Mouse (Mus musculus) layer of hippocampus, postnatal 25 days (tissue): ENCODE measurements around the gene Syt12. TPM values are rescaled to one million over a fixed set of nuclear protein-coding genes. Genes with fewer than 3 reads are reported as not detected.

Source experiments
- DNase-seq, 2 experiments: peaks; one replicate each; pipeline ENCODE4 v3.0.0; 2022; ENCODE audit warnings: mixed read lengths in 2 of 2, low spot score in 1 of 2; ENCODE audit errors: extremely low spot score in 1 of 2
- total RNA-seq, 2 experiments: library from RNA; stranded (reverse); gene quantifications; 2 replicates each; pipeline ENCODE4 v1.2.3; 2021

The Syt12 gene
- total RNA-seq, 2 experiments from 2014 or later, result 29.5 to 31.8 TPM

DNA sequence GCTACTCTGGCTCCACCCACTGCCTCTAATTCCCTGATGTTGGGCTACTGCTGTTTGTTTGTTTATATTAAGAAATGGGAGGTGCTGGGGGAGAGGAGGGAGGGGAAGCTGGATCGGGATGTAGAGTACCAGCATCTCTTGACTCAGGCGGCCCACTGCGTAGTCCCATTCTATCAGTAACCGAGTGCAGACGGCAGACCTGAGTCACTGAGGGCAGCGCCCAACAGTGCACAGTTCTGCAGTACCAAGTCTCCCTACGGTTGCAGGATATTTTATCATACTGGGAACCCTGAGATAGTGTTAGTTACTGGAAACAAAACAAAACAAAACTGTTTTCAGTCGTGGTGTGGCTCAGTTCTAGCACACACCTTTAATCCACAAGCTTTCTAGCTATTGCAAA is 26.1 kb downstream of the Syt12 start:
- no peak for DNase-seq

DNA sequence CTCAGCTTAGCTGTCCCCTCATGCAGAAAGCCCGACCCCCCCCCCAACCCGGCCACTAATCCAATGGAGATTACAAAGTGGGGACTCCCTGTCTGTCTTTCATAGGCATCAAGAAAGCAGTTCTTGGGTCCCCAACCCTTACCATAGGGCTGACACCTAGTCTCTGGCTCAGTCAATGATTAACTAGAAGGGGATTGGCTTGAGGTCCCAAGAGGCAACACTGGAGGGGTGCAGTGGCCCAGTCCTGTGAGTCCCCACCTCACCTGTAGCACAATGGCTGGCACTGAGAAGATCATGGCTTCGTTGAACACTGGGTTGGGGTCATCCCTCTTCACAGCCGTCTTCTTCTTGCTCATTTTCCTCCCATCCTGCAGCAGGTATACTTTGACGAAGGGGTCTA is 26.6 kb downstream of the Syt12 start:
- no peak for DNase-seq

DNA sequence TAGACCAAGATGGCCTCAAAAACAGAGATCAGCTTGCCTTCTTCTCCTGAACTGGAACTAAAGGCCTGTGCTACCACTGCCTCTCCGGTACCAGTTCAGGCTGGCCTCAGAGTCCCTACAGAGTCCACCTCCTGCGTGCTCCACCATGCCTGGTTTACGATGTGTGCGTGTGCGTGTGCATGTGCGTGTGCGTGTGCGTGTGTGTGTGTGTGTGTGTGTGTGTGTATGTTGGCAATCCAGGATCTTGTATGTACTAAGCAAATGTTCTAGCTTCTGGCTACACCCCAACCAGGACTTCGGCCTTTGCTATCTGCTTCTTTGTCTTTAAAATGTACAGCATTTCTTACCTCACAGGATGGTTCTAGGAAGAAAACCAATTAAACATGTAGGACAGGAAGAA is 28.0 kb downstream of the Syt12 start:
- no peak for DNase-seq

DNA sequence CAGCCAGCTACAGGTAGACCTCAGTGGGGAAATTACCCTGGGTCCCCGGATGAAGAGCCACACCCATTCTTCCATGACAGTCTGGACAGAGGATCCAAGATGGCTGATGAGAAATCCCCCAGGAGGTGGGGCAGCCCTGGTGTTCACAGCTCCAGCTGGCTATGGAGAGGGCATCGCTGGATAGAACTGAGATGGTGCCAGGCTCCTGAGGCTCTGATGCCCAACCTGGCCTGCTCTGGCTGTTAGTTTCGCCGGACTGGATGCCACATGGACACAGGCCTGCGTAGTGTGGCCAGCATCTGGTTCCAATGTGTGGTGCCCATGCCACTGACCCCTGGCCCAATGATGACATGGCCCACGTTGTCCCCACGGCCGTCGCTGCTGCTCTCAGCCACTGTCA is 29.8 kb downstream of the Syt12 start:
- no peak for DNase-seq

DNA sequence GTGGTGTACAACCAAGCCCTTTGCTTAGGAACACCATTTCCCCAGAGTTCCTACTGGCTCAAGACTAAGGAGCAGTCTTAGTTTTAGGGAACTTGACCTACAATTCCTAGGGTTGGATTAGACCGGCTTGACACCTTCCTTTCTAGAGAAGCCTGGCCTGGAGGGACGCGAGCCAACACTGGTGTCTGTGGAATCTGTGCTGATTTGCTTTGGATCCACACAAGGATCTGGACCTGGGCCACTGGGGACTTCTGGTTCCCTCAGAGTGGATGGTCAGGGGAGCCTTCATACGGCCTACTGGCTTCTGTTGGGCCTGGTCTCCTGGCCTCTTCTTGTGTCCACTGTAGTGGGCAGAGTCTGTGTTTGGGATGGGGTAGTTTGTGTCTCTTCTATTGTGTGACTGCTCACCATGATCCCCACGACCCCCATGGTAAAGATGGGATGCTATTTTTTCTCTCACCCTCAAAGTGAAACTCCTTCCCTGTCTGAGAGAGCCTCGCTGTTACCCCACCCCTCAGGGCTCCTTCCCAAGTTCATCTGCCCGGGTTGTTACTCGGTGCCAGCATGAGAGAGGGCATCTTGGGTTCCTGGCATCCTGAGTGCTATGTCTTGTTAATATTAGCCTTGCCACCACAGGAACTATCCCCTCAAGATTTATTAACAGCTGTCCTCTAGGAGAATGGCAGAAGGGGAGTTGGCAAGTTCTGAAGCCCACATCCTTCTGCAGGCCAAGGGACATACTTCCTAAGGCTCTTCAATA is 30.4 kb downstream of the Syt12 start:
- no peak for DNase-seq

DNA sequence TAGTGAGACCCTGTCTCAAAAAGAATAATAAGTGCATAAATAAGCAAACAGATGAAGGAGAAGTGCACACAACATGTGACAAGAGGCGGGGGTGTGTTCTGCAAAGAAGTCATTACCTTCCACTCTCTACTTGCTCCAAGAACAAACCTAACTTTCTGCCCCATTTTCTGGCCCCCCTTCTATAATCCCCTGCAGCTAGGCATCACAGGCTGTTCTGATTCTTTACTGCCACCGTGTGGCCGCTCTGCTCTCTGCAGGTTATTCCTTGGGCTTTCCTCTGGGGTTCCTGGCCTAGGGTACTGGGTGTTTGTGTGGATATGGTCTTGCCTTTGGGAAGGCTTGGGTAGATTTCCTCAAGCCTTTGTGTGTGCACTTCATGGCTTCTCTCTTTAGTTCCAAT is 34.8 kb downstream of the Syt12 start:
- DNase-seq, result peak; percentile 72 to 86

DNA sequence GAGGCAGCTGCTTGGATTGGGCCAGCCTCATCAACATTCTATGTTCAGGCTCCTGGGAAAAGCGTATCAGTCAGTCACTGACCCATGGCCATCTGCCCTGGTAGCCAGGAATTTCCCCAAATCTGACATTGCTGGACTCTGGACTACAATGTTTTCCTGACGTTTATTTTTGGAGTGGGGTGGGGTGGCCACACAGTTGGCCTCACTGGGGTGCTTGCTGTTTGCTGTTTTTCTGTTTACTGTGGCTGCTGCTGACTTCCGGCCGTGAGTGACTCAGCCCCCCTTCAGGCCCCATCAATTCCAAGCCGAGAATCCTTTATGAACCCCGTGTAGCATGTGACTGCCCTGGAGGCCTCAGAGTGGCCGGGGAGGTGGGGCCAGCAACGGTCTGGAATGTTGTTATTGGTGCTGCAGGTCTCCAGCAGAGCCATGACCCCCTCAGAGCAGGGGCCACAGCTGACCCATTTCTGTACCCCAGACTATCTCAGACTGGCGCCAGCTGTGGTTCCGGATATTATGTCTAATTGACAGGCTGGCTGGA is 35.6 kb downstream of the Syt12 start:
- DNase-seq, result no peak

DNA sequence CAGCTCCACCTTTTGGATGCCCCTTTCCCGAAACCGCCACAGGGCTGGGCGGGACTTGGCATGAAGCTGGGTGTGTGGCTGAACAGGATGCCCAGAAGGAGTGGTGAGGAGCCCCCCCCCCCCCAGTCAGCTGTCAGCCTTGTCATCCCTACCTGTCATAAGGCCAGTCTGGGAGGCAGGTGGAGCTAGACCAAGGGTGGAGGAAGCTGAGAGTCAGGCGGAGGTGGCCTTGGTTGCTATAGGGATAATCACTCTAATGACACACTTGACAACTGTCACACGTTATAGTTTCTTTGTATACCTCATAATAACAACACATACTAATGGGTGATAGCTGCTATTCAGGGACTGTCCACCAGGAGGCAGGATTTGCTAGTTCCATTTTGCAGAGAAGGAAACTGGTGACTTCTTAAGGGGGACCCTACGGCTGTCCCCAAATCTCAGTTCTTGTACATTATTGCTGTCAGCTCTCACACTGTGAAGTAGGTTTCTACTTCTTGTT is 36.1 kb downstream of the Syt12 start:
- DNase-seq, result peak in 1 of 2 experiments; percentile 66

DNA sequence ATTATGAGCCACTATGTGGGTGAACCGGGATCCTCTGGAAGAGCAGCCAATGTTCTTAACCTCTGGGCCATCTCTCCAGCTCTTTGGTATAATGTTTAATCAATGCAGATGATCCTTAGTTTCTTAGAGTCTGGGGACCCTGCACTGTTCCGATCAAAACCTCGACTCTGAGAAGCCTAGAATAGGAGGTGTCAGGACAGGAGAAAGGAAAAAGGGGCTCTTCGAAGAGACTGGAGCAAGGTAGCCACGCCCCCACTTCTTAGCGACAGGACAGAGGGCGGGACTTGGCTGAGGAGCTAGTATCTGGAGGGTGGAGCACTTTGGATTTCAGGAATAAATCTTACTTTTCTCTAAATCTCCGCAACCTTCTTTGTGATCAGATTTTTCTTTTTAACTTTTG is 37.0 kb downstream of the Syt12 start:
- no peak for DNase-seq

DNA sequence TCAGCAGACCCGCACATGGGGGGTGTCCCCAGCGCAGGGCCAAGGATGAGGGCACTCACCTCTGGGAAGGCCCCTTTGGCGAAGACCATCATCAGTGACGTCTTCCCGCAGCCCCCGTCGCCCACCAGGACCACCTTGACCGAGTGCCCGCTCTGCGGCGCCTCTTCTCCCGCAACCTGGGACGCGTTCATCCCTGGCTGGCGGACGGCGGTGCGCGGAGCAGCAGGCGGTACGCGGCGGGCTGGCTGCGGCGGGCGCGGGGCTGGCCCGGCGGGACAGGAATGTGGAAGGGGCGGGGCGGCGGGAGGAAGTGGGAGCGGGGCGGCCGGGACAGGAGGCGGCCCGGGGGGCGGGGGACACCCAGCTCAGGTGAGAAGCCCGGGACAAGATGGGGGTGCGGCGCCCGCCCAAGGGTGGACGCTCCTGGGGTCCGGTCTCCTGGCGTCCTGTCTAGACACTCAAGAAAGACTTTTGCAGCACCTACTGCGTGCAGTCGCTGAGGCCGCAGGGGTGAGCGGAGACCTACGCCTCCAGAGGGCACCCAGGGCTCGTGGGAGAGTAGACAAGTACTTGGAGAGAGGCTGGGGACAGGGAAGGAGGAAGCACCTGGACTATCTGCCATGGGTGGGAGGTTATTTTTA is 38.0 kb downstream of the Syt12 start, which contains the start of gene Rhod:
Gene Rhod, minus strand, starts transcription at position 272 of the 641 bp plus-strand sequence.
- no peak for DNase-seq

DNA sequence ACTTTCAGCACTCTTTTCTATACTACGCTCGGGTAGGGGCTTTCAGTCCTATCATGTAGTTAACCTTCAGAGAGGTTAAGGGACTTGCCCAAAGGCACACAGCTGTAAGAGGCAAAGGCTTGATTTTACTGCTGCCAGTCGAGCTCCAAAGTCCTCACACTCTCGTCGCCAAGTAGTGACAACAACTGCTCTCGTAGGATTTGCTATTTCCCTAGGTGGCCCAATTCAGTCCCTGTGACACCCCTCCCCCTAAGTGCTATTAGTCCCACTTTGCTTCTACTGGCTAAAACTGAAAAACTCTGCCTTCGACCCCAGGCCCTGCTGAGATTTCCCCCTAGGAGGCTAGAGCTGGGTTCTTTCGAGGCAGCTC is 38.5 kb downstream of the Syt12 start:
- no peak for DNase-seq

DNA sequence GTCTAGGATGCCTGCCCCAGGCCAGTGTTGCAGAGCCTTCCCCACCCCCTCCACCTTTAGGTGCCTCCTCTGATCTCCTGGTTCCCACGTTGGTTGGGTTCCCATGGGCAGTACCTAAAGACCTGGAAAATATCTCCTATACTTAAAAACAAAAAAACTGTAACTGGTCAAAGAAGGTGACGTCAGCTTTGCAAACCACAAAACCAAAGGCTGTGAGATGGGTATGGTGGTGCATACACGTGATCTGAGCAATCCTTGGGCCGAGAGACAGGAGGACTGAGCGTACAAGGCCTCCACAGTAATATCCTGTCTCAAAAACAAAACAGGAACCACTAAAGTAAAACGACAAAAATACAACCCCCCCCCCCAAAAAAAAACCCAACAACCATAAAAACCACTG is 39.4 kb downstream of the Syt12 start:
- DNase-seq, result no peak

DNA sequence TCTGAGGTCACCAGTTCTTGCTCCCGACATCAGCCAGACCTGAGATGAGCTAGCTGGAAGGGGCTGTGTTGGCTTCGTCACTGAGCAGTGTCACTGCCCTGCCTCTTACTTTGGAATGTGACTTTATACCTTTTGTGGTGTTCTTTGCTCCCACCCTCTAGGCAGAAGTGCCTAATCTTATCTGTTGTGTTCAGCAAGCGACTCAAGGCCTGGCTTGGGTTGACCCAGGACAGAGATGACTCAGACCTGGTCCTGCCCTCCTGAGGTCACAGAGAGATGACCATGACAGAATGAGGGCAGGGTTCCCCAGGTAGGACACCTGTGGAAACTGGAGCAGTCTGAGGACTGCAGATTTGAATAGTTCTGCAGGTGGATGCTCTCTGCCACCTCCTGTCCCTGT is 41.0 kb downstream of the Syt12 start:
- no peak for DNase-seq

DNA sequence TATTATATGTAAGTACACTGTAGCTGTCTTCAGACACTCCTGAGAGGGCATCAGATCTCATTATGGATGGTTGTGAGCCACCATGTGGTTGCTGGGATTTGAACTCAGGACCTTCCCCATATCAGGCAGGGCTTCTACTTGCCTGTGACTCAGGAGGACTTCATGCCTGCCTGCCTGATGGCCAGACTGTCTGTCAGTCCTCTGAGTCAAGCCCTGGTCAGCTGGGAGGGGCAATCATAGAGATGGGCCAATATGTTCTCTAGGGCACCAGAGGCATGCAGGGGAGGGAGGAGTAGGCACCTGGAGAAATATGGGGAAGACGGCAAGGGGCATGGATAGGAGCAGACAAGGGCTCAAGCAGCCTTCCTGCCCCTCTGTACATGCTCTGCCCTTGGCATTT is 42.2 kb downstream of the Syt12 start:
- DNase-seq, result no peak

DNA sequence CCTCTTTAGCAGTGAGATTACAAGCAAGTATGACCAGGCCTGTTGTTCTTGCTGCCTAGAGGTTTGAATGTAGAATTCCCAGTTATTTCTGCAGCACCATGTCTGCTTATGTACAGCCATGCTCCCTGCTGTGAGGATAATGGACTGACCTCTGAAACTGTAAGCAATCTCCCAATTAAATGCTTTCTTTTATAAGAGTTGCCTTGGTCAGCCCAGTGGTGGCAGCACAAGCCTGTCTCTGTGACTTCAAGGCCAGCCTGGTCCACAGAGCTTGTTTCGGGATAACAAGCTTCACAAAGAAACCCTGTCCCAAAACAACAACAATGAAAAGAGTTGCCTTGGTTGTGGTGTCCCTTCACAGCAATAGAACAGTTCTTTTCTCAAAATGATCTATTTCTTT is 43.5 kb downstream of the Syt12 start:
- no peak for DNase-seq

DNA sequence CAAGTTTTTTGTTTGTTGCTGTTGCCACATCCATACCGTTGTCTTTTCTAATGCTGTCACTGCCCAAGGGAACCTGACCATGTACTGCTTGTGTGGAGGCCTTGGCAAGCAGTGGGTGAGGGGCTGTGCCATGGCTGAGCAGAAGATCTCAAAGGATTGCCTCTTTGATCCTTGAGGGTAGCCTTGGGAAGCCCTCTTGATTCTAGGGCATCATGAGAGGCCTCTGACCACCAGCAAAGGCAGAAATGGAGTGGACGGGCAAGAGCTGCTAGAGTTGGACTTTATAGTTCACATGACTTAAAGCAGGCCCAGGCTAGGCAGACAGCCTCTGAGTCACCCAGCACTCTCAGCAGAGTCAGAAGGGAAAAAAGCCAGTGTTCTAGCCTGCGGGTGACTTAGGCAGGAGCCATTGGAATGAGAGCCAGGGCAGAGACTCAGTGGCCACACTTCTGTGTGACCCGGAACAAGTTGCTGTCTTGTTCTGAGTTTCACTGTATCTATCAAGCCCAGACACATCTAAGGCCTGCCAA is 47.1 kb downstream of the Syt12 start:
- no peak for DNase-seq

DNA sequence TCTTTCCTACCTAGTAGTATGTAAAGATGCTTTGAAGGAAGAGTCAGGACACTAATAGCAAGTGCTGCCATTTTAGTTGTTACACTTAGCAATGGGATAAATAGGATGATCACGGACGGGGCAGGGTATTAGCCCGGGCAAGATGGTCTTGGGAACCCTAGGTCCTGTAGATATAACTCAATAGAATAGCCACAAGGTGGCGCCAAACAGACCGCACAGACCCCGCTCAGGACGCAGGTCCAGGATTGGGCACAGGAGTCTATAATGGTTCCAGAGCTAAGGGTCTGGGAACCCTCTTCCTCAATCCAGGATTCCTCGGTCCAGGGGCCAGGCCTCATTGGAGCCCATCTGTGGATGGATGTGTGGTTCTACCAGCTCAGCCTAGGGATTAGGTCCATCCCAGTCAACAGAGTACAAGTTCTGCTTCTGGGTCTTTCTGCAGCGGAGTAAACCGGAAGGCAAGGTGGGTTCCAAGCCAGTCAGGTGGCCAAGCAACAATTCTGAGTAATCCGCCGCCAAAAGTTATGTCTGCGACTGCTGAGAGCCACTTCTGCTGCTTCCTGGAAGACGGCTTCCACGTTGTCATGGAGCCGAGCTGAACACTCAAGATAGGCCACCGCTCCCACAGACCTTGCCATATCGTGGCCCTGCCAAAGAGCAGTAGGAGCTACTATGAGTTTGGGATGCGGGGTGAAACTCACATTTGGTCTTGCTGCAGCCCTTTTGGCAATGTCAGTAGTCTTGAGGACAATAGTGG is 51.5 kb downstream of the Syt12 start:
- no peak for DNase-seq

DNA sequence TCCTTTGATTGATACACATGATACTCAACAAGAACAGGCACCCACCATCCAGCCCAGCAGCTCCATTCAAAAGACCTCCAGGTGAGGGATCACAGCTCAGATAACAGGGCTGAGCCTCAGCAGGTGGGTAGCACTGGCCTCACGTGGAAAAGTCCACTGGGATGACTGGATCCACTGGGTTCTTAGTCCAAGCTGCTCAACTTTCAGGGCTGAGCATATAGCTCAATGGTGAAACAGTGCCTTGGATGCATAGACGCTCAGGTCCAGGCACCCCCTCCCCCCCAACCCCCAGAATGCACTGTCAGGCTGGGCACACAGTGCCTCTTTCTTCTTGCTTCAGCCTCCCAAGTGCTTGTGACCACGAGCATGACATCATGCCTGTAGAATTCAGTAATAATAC is 54.2 kb downstream of the Syt12 start:
- no peak for DNase-seq

DNA sequence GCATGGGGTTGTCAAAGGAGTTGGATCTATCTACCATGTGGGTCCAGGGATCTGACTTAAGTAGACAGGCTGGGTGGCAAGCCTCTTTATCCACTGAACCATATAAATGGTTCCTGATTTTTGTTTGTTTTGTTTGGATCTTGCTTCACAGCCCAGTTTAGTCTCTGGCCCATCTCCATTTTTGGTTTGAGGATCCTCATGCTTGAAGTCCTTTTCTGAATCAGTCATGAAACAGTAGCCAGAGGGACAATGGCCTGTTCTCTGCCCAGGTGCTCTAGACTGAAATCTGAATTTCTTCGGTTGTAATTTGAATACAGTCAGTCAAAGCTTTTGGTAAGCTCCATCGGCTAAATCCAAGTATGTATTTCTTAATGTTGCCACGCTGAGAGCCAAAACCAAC is 54.7 kb downstream of the Syt12 start:
- no peak for DNase-seq

DNA sequence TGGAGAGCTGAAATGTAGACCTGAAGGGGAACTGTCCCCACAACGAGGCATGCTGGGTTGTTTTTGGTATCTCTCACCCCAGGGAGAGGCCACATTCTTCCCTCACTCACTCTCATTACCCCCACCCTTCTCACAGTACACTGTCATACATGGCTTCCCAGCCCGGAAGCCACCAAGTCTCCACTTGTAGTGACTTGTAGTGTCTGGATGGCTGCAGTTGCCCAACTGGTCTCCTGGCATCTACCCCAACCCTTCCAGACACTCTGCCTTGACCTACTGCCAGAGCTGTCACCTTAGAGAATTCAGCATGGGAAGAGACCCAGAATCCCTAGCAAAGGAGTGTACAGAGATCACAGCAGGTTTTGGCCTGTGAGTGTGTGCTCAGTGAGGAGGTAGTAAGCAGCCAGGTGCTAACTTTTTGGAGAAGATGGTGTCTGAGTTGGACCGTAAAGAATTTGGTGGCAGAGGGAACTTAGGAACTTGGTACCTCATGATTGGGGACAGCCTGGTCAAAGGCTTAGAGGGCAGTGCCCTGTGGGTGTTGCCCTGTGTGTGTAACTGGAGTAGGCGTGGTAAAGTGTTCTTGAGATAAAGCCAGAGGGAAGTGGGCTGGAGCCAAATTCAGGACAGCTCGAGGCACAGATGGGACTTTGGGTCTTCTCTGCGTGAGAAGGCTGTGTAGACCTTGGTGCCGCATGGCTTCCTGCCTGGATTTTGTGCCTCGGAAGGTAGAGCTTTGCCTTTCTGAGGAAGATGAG is 56.9 kb downstream of the Syt12 start:
- DNase-seq, result no peak
